Mouse (Mus musculus) layer of hippocampus, postnatal 14 days (tissue): ENCODE data around the gene Ap3b2. TPM values are rescaled to one million over a fixed set of nuclear protein-coding genes. Genes with fewer than 3 reads are reported as not detected.

Source experiments
- DNase-seq, 2 experiments: peaks; one replicate each; pipeline ENCODE4 v3.0.0; 2021 to 2022; ENCODE audit warnings: low spot score in 2 of 2, mixed read lengths in 1 of 2
- long read RNA-seq, 2 experiments: library from polyadenylated mRNA; stranded (forward); transcript quantifications; one replicate each; pipeline ENCODE4 v2.0.0; 2021
- total RNA-seq, 2 experiments: library from RNA; stranded (reverse); gene quantifications; 2 replicates each; pipeline ENCODE4 v1.2.3; 2021

The Ap3b2 gene
- 100 to 1,000 TPM; 151 to 159 TPM for total RNA-seq
- long read RNA-seq, experiment 1, transcript Ap3b2-201 (26 exons, 3,804 nt) = major isoform, 80 of 134 reads
- long read RNA-seq, experiment 1, partial matches to known transcripts = 28 of 134 reads
- long read RNA-seq, experiment 1, other reads (novel, unspliced or antisense) = 25 of 134 reads
- long read RNA-seq, experiment 2, transcript Ap3b2-201 (26 exons, 3,804 nt) = major isoform, 107 of 146 reads
- long read RNA-seq, experiment 2, partial matches to known transcripts = 23 of 146 reads
- long read RNA-seq, experiment 2, other reads (novel, unspliced or antisense) = 15 of 146 reads

- DNase-seq = peak; percentile 71 to 85
Observed at GRCm38 (mm10) chr7:81493331-81494021, at the start of gene Ap3b2. TSS of gene Ap3b2 (minus strand) at chr7:81493925.

- DNase-seq = no peak
Observed at GRCm38 (mm10) chr7:81542934-81543333, 49.2 kb upstream of the Ap3b2 start.

GRCm38 (mm10) chr7:81541924-81542524 is 48.3 kb upstream of the Ap3b2 start:
- peak; percentile 83 to 92 for DNase-seq

- peak in 1 of 2 experiments; percentile 79 for DNase-seq
Observed at GRCm38 (mm10) chr7:81540999-81541398, 47.3 kb upstream of the Ap3b2 start.

GRCm38 (mm10) chr7:81539565-81539964 is 45.8 kb upstream of the Ap3b2 start:
- DNase-seq = peak in 1 of 2 experiments; percentile 70

- peak in 1 of 2 experiments; percentile 49 for DNase-seq
Observed at GRCm38 (mm10) chr7:81538070-81538675, 44.4 kb upstream of the Ap3b2 start.

GRCm38 (mm10) chr7:81536478-81536877 is 42.8 kb upstream of the Ap3b2 start:
- DNase-seq = no peak

GRCm38 (mm10) chr7:81531462-81531861 is 37.7 kb upstream of the Ap3b2 start:
- DNase-seq = no peak

- DNase-seq = no peak
Observed at GRCm38 (mm10) chr7:81528918-81529317, 35.2 kb upstream of the Ap3b2 start.

- DNase-seq = no peak
Observed at GRCm38 (mm10) chr7:81523663-81524017, 29.9 kb upstream of the Ap3b2 start.

- DNase-seq = peak; percentile 81 to 94
Observed at GRCm38 (mm10) chr7:81523008-81523662, 29.4 kb upstream of the Ap3b2 start.

GRCm38 (mm10) chr7:81516154-81517030 is 22.7 kb upstream of the Ap3b2 start:
- DNase-seq = no peak

- no peak for DNase-seq
Observed at GRCm38 (mm10) chr7:81514906-81515590, 21.3 kb upstream of the Ap3b2 start.

- DNase-seq = no peak
Observed at GRCm38 (mm10) chr7:81501050-81501449, 7.3 kb upstream of the Ap3b2 start.

- no peak for DNase-seq
Observed at GRCm38 (mm10) chr7:81498181-81498580, 4.5 kb upstream of the Ap3b2 start, which contains the start of gene BC048679. TSS of gene BC048679 (minus strand) at chr7:81498281.

- DNase-seq = no peak
Observed at GRCm38 (mm10) chr7:81497171-81497570, 3.4 kb upstream of the Ap3b2 start.

- DNase-seq = no peak
Observed at GRCm38 (mm10) chr7:81492628-81493027, 1.1 kb downstream of the Ap3b2 start.

- no peak for DNase-seq
Observed at GRCm38 (mm10) chr7:81489649-81490048, 4.1 kb downstream of the Ap3b2 start.

GRCm38 (mm10) chr7:81480800-81481199 is 12.9 kb downstream of the Ap3b2 start:
- no peak for DNase-seq
